Mouse (Mus musculus): ENCODE measurements around the gene Ncdn. TPM values are rescaled to one million over a fixed set of nuclear protein-coding genes. Genes with fewer than 3 reads are reported as not detected.

Gene Ncdn
- 10 to 100 TPM; 34.5 to 35.7 TPM for total RNA-seq (2021)
- long read RNA-seq, experiment 1, transcript Ncdn-201 (7 exons, 3,681 nt), result major isoform, 11 of 54 reads
- long read RNA-seq, experiment 1, partial matches to known transcripts, result 22 of 54 reads
- long read RNA-seq, experiment 1, other reads (novel, unspliced or antisense), result 17 of 54 reads
- long read RNA-seq, experiment 2, transcript Ncdn-201 (7 exons, 3,681 nt), result major isoform, 8 of 52 reads
- long read RNA-seq, experiment 2, partial matches to known transcripts, result 23 of 52 reads
- long read RNA-seq, experiment 2, other reads (novel, unspliced or antisense), result 19 of 52 reads

GRCm38 (mm10) chr4:126753268-126754230 is at the start of gene Ncdn, which contains the start of gene AU040320:
Ncdn (minus strand) TSS chr4:126753438.
AU040320 (plus strand) TSS chr4:126753544.
- peak; percentile 92 to 96 for DNase-seq (ENCODE audit: low spot score in 2 of 2)

GRCm38 (mm10) chr4:126802174-126802573 is 48.9 kb upstream of the Ncdn start:
- DNase-seq (ENCODE audit: low spot score in 2 of 2), result no peak

- no peak for DNase-seq (ENCODE audit: low spot score in 2 of 2)
Measured at GRCm38 (mm10) chr4:126792341-126793102, 39.3 kb upstream of the Ncdn start.

GRCm38 (mm10) chr4:126782996-126783395 is 29.8 kb upstream of the Ncdn start:
- no peak for DNase-seq (ENCODE audit: low spot score in 2 of 2)

- DNase-seq (ENCODE audit: low spot score in 2 of 2), result no peak
Measured at GRCm38 (mm10) chr4:126782512-126782911, 29.3 kb upstream of the Ncdn start.

- no peak for DNase-seq (ENCODE audit: low spot score in 2 of 2)
Measured at GRCm38 (mm10) chr4:126781871-126782270, 28.6 kb upstream of the Ncdn start.

GRCm38 (mm10) chr4:126779826-126780775 is 26.9 kb upstream of the Ncdn start:
- DNase-seq (ENCODE audit: low spot score in 2 of 2), result no peak

GRCm38 (mm10) chr4:126779148-126779581 is 25.9 kb upstream of the Ncdn start:
- DNase-seq (ENCODE audit: low spot score in 2 of 2), result no peak

GRCm38 (mm10) chr4:126775182-126775581 is 21.9 kb upstream of the Ncdn start:
- DNase-seq (ENCODE audit: low spot score in 2 of 2), result no peak

GRCm38 (mm10) chr4:126773871-126774270 is 20.6 kb upstream of the Ncdn start:
- DNase-seq (ENCODE audit: low spot score in 2 of 2), result no peak

- DNase-seq (ENCODE audit: low spot score in 2 of 2), result no peak
Measured at GRCm38 (mm10) chr4:126770831-126771230, 17.6 kb upstream of the Ncdn start.

- DNase-seq (ENCODE audit: low spot score in 2 of 2), result no peak
Measured at GRCm38 (mm10) chr4:126769800-126770563, 16.7 kb upstream of the Ncdn start.

GRCm38 (mm10) chr4:126763483-126763882 is 10.2 kb upstream of the Ncdn start:
- DNase-seq (ENCODE audit: low spot score in 2 of 2), result no peak

- no peak for DNase-seq (ENCODE audit: low spot score in 2 of 2)
Measured at GRCm38 (mm10) chr4:126762586-126763359, 9.5 kb upstream of the Ncdn start.

GRCm38 (mm10) chr4:126759435-126759834 is 6.2 kb upstream of the Ncdn start:
- no peak for DNase-seq (ENCODE audit: low spot score in 2 of 2)

- DNase-seq (ENCODE audit: low spot score in 2 of 2), result no peak
Measured at GRCm38 (mm10) chr4:126758299-126758698, 5.1 kb upstream of the Ncdn start.

- DNase-seq (ENCODE audit: low spot score in 2 of 2), result no peak
Measured at GRCm38 (mm10) chr4:126756766-126757165, 3.5 kb upstream of the Ncdn start.

GRCm38 (mm10) chr4:126754736-126755374 is 1.6 kb upstream of the Ncdn start:
- DNase-seq (ENCODE audit: low spot score in 2 of 2), result no peak
